Mouse (Mus musculus) CH12.LX (cell line): ENCODE measurements at regions not wholly inside any gene's neighbourhood (a gene's known extent, or its start where the extent isn't known, plus 50 kb on each side); places are given as distances from the start of the nearest gene placed in this dataset.

Experiments used
- DNase-seq: peaks from one replicate; pipeline ENCODE4 v3.0.0-alpha.2; 2013; ENCODE audit errors: extremely low read depth
- H3K27ac ChIP-seq: 2 replicates; pipeline ENCODE4 v1.5.1; 2012; ENCODE audit warnings: low read depth, mild to moderate bottlenecking, control low read depth, moderate library complexity; ENCODE audit not compliant: insufficient read depth
- H3K27me3 ChIP-seq: replicated peaks from 2 replicates; pipeline ENCODE3; 2012; ENCODE audit warnings: inconsistent platforms
- H3K36me3 ChIP-seq, 2 experiments: replicated peaks in 1 of 2; 2 replicates each; pipeline versions ENCODE3 to v1.6.1; 2012; ENCODE audit warnings: inconsistent platforms in 1 of 2, low read length in 1 of 2, mild to moderate bottlenecking in 1 of 2, mixed read lengths in 1 of 2, moderate library complexity in 1 of 2; ENCODE audit not compliant: control insufficient read depth in 1 of 2, insufficient read depth in 1 of 2
- H3K4me1 ChIP-seq, 2 experiments: 2 replicates each; pipeline ENCODE4 v1.6.1; 2012; ENCODE audit warnings: inconsistent platforms in 1 of 2, moderate library complexity in 1 of 2; ENCODE audit not compliant: insufficient read depth in 2 of 2, control insufficient read depth in 1 of 2
- H3K4me2 ChIP-seq: 2 replicates; pipeline ENCODE4 v1.6.1; 2012; ENCODE audit warnings: low read depth, mild to moderate bottlenecking, control low read depth; ENCODE audit not compliant: poor library complexity, insufficient read depth, severe bottlenecking
- H3K4me3 ChIP-seq, 3 experiments: fragments of 150-350 bp in 1 of 3; sonication (generic) in 1 of 3; replicated peaks in 1 of 3; 2 replicates each; pipeline versions ENCODE3 to v1.5.1; 2011 to 2012; ENCODE audit warnings: low read depth in 2 of 3, low read length in 2 of 3, mild to moderate bottlenecking in 2 of 3, moderate library complexity in 2 of 3, control low read depth in 1 of 3, improper control_type of control experiment in 1 of 3, inconsistent platforms in 1 of 3, mixed read lengths in 1 of 3; ENCODE audit not compliant: poor library complexity in 1 of 3
- H3K79me2 ChIP-seq: replicated peaks from 2 replicates; pipeline ENCODE4 v1.6.1; 2012; ENCODE audit warnings: mild to moderate bottlenecking, moderate library complexity; ENCODE audit not compliant: control insufficient read depth, poor library complexity, insufficient read depth, severe bottlenecking; ENCODE audit errors: extremely low read depth
- H3K9ac ChIP-seq: 2 replicates; pipeline ENCODE4 v1.6.1; 2012; ENCODE audit warnings: low read depth, mild to moderate bottlenecking, control low read depth, moderate library complexity; ENCODE audit not compliant: insufficient read depth
- H3K9me3 ChIP-seq: replicated peaks from 2 replicates; pipeline ENCODE3; 2012; ENCODE audit warnings: low read length, inconsistent platforms, mixed read lengths
- CHD1 ChIP-seq: IDR thresholded peaks from 2 replicates; pipeline ENCODE4 v1.6.1; 2012; ENCODE audit warnings: low read depth, low read length, improper control_type of control experiment, inconsistent platforms
- CHD2 ChIP-seq: IDR thresholded peaks from 2 replicates; pipeline ENCODE4 v1.6.1; 2011; ENCODE audit warnings: low read length, improper control_type of control experiment
- CTCF ChIP-seq, 2 experiments: IDR thresholded peaks in 1 of 2; conservative IDR thresholded peaks in 1 of 2; 2 replicates each; pipeline ENCODE4 v1.5.1; 2011 to 2012; ENCODE audit warnings: low read depth in 2 of 2, low read length in 2 of 2, improper control_type of control experiment in 1 of 2, inconsistent platforms in 1 of 2, mild to moderate bottlenecking in 1 of 2, moderate library complexity in 1 of 2
- E2F4 ChIP-seq: IDR thresholded peaks from 2 replicates; pipeline ENCODE4 v1.6.1; 2011; ENCODE audit warnings: low read depth, low read length, improper control_type of control experiment; ENCODE audit not compliant: insufficient replicate concordance
- EP300 ChIP-seq: IDR thresholded peaks from 2 replicates; pipeline ENCODE4 v1.6.1; 2011; ENCODE audit warnings: low read length, improper control_type of control experiment
- ETS1 ChIP-seq: conservative IDR thresholded peaks from 2 replicates; pipeline ENCODE4 v1.6.1; 2012; ENCODE audit warnings: low read depth, mild to moderate bottlenecking, inconsistent platforms, low read length, improper control_type of control experiment, moderate library complexity
- GABPA ChIP-seq: IDR thresholded peaks from 2 replicates; pipeline ENCODE4 v1.6.1; 2012; ENCODE audit warnings: low read depth, low read length, improper control_type of control experiment, inconsistent platforms; ENCODE audit not compliant: insufficient replicate concordance
- HCFC1 ChIP-seq: IDR thresholded peaks from 2 replicates; pipeline ENCODE4 v1.6.1; 2012; ENCODE audit warnings: low read depth, mild to moderate bottlenecking, inconsistent platforms, low read length, improper control_type of control experiment
- IRF4 ChIP-seq: IDR thresholded peaks from 2 replicates; pipeline ENCODE4 v1.6.1; 2014; ENCODE audit warnings: low read depth, mild to moderate bottlenecking, inconsistent platforms, low read length, improper control_type of control experiment
- JUND ChIP-seq: conservative IDR thresholded peaks from 2 replicates; pipeline ENCODE4 v1.6.1; 2011; ENCODE audit warnings: low read depth, low read length, improper control_type of control experiment
- KAT2A ChIP-seq: IDR thresholded peaks from 2 replicates; pipeline ENCODE4 v1.6.1; 2012; ENCODE audit warnings: low read length, improper control_type of control experiment, inconsistent platforms; ENCODE audit not compliant: insufficient replicate concordance
- MAFK ChIP-seq: IDR thresholded peaks from 2 replicates; pipeline ENCODE4 v1.6.1; 2011; ENCODE audit warnings: low read length, improper control_type of control experiment; ENCODE audit not compliant: insufficient replicate concordance
- MAX ChIP-seq: IDR thresholded peaks from 2 replicates; pipeline ENCODE4 v1.6.1; 2011; ENCODE audit warnings: low read length, improper control_type of control experiment
- MEF2A ChIP-seq: IDR thresholded peaks from 2 replicates; pipeline ENCODE4 v1.6.1; 2014; ENCODE audit warnings: low read depth, mild to moderate bottlenecking, inconsistent platforms, low read length, improper control_type of control experiment, borderline replicate concordance
- MXI1 ChIP-seq: IDR thresholded peaks from 2 replicates; pipeline ENCODE4 v1.6.1; 2011; ENCODE audit warnings: mild to moderate bottlenecking, low read depth, low read length, improper control_type of control experiment
- MYC ChIP-seq: IDR thresholded peaks from 2 replicates; pipeline ENCODE4 v1.6.1; 2011; ENCODE audit warnings: low read depth, mild to moderate bottlenecking, improper control_type of control experiment, low read length
- NRF1 ChIP-seq: IDR thresholded peaks from 2 replicates; pipeline ENCODE4 v1.6.1; 2014; ENCODE audit warnings: low read depth, mild to moderate bottlenecking, inconsistent platforms, low read length, improper control_type of control experiment, moderate library complexity
- PAX5 ChIP-seq: IDR thresholded peaks from 2 replicates; pipeline ENCODE4 v1.6.1; 2012; ENCODE audit warnings: low read length, inconsistent platforms, mixed read lengths
- POLR2A ChIP-seq: IDR thresholded peaks from 2 replicates; pipeline ENCODE4 v1.6.1; 2011; ENCODE audit warnings: low read depth, mild to moderate bottlenecking, improper control_type of control experiment, low read length
- POLR2AphosphoS2 ChIP-seq: IDR thresholded peaks from 2 replicates; pipeline ENCODE4 v1.6.1; 2011; ENCODE audit warnings: low read depth, low read length, improper control_type of control experiment
- RCOR1 ChIP-seq: conservative IDR thresholded peaks from 2 replicates; pipeline ENCODE4 v1.6.1; 2012; ENCODE audit warnings: low read depth, mild to moderate bottlenecking, inconsistent platforms, low read length, improper control_type of control experiment
- SIN3A ChIP-seq: IDR thresholded peaks from 2 replicates; pipeline ENCODE4 v1.6.1; 2012; ENCODE audit warnings: low read length, improper control_type of control experiment, inconsistent platforms
- SMC3 ChIP-seq: IDR thresholded peaks from 2 replicates; pipeline ENCODE4 v1.6.1; 2011; ENCODE audit warnings: low read depth, low read length, improper control_type of control experiment
- TBP ChIP-seq: conservative IDR thresholded peaks from 2 replicates; pipeline ENCODE4 v1.6.1; 2011; ENCODE audit warnings: low read depth, low read length, improper control_type of control experiment
- TCF12 ChIP-seq: IDR thresholded peaks from 2 replicates; pipeline ENCODE4 v1.6.1; 2014; ENCODE audit warnings: low read depth, mild to moderate bottlenecking, inconsistent platforms, low read length, improper control_type of control experiment
- USF2 ChIP-seq: conservative IDR thresholded peaks from 2 replicates; pipeline ENCODE4 v1.6.1; 2011; ENCODE audit warnings: low read depth, low read length, improper control_type of control experiment
- ZKSCAN1 ChIP-seq: IDR thresholded peaks from 2 replicates; pipeline ENCODE4 v1.6.1; 2012; ENCODE audit warnings: low read depth, inconsistent platforms, low read length, improper control_type of control experiment, borderline replicate concordance
- ZMIZ1 ChIP-seq: IDR thresholded peaks from 2 replicates; pipeline ENCODE4 v1.6.1; 2012; ENCODE audit warnings: low read depth, mild to moderate bottlenecking, inconsistent platforms, low read length, improper control_type of control experiment
- dilution Hi-C: fragments of 300-500 bp; cut with MboI; formaldehyde crosslinking; loops from 2 replicates; pipeline ENCODE4 v1.14.3; 2020; ENCODE audit warnings: low sequenced_read_pairs; ENCODE audit not compliant: extremely low pct_unique_long_range_greater_than_20kb, extremely low pct_ligation_motif_present
- in situ Hi-C: fragments of 300-500 bp; cut with MboI; formaldehyde crosslinking; loops from 3 replicates; pipeline ENCODE4 v1.14.3; 2019; ENCODE audit warnings: low sequenced_read_pairs, low pct_ligation_motif_present, low pct_unique_long_range_greater_than_20kb, mixed read lengths

GRCm38 (mm10) chr15:44851346-44852064, 4717.3 kb downstream of the 9330182O14Rik start:
- Histone ChIP-seq H3K9me3 (no peaks in the 10 kb centered on the region), H3K79me2 (no peaks in the 10 kb centered on the region), H3K27me3 (no peaks in the 10 kb centered on the region), H3K4me1 (no peaks in the 10 kb centered on the region), H3K9ac (no peak overlapping the region), H3K4me2 (no peak overlapping the region), H3K27ac (no peak overlapping the region), H3K36me3 (no peaks in the 10 kb centered on the region), H3K4me3 (no peak overlapping the region)
- dilution Hi-C loops (no loop called here), in situ Hi-C loops (no loop called here)
- no peak for TF ChIP-seq ZKSCAN1
- TF ChIP-seq E2F4, result no peak
- TF ChIP-seq CTCF (conservative IDR thresholded peaks at IDR 0.05 in 1 of 2, IDR thresholded peaks at IDR 0.05 in 1 of 2; ENCODE audit: low read depth in 2 of 2, low read length in 2 of 2), result no peak
- no peak for TF ChIP-seq GABPA
- no peak for TF ChIP-seq POLR2AphosphoS2
- TF ChIP-seq MAX, result no peak
- TF ChIP-seq MAFK, result no peak
- no peak for TF ChIP-seq EP300
- TF ChIP-seq POLR2A, result no peak
- TF ChIP-seq SMC3, result no peak
- no peak for TF ChIP-seq PAX5
- TF ChIP-seq CHD1, result no peak
- no peak for TF ChIP-seq SIN3A
- TF ChIP-seq HCFC1, result no peak
- TF ChIP-seq ETS1, result no peak
- no peak for TF ChIP-seq IRF4
- no peak for TF ChIP-seq RCOR1
- no peak for TF ChIP-seq KAT2A
- TF ChIP-seq MYC, result no peak
- DNase-seq, result no peak

- Histone ChIP-seq H3K36me3 (no peaks in the 10 kb centered on the region), H3K27me3 (no peaks in the 10 kb centered on the region), H3K79me2 (no peaks in the 10 kb centered on the region), H3K4me1 (no peaks in the 10 kb centered on the region), H3K9me3 (no peaks in the 10 kb centered on the region), H3K4me2 (no peak overlapping the region), H3K4me3 (no peak overlapping the region), H3K9ac (no peak overlapping the region), H3K27ac (no peak overlapping the region)
- DNase-seq, result no peak
- no peak for TF ChIP-seq CHD2
- no peak for TF ChIP-seq ZMIZ1
- no peak for TF ChIP-seq MAFK
- TF ChIP-seq KAT2A, result no peak
- TF ChIP-seq NRF1, result no peak
- TF ChIP-seq MXI1, result no peak
- no peak for TF ChIP-seq ZKSCAN1
- TF ChIP-seq TCF12, result no peak
- no peak for TF ChIP-seq CTCF (conservative IDR thresholded peaks at IDR 0.05 in 1 of 2, IDR thresholded peaks at IDR 0.05 in 1 of 2; ENCODE audit: low read depth in 2 of 2, low read length in 2 of 2)
- no peak for TF ChIP-seq USF2
- no peak for TF ChIP-seq MEF2A
- TF ChIP-seq GABPA, result no peak
- no peak for TF ChIP-seq JUND
- TF ChIP-seq TBP, result no peak
- dilution Hi-C loops, result no loop called here
- in situ Hi-C loops, result no loop called here
Observed at GRCm38 (mm10) chr15:44857080-44857479, 4722.9 kb downstream of the 9330182O14Rik start.
